Mouse (Mus musculus) intestine, postnatal 0 days (tissue): ENCODE data around the gene Gria2. TPM values are rescaled to one million over a fixed set of nuclear protein-coding genes. Genes with fewer than 3 reads are reported as not detected.
A peak's percentile ranks its signal among the peaks of the same experiment; 100 is the strongest.

Experiments
- ATAC-seq: fragments of 200-750 bp; cut with Nextera tagmentation; 2 replicates; pipeline ENCODE4 v1.8.0; 2017; ENCODE audit warnings: mild to moderate bottlenecking, moderate TSS enrichment, moderate library complexity
- H3K27ac ChIP-seq: fragments of 300-500 bp; sonication (generic); 2 replicates; pipeline ENCODE4 v1.5.1; 2014; ENCODE audit warnings: mild to moderate bottlenecking, low read depth, low read length, moderate library complexity
- H3K27me3 ChIP-seq: fragments of 300-500 bp; sonication (generic); replicated peaks from 2 replicates; pipeline ENCODE4 v1.6.1; 2014; ENCODE audit warnings: low read length, mixed read lengths; ENCODE audit not compliant: control insufficient read depth, insufficient read depth
- H3K36me3 ChIP-seq: fragments of 300-500 bp; sonication (generic); 2 replicates; pipeline ENCODE4 v1.6.1; 2014; ENCODE audit warnings: mild to moderate bottlenecking, moderate library complexity; ENCODE audit not compliant: control insufficient read depth, insufficient read depth
- H3K4me1 ChIP-seq: fragments of 300-500 bp; sonication (generic); replicated peaks from 2 replicates; pipeline ENCODE4 v1.6.1; 2014; ENCODE audit warnings: antibody characterized with exemption, low read length, mixed read lengths; ENCODE audit not compliant: control insufficient read depth, insufficient read depth
- H3K4me2 ChIP-seq: fragments of 300-500 bp; sonication (generic); replicated peaks from 2 replicates; pipeline ENCODE4 v1.6.1; 2014; ENCODE audit warnings: low read depth, mild to moderate bottlenecking, moderate library complexity
- H3K4me3 ChIP-seq: fragments of 300-500 bp; sonication (generic); 2 replicates; pipeline ENCODE4 v1.5.1; 2014; ENCODE audit warnings: low read depth, low read length
- H3K9ac ChIP-seq: fragments of 300-500 bp; sonication (generic); 2 replicates; pipeline ENCODE4 v1.6.1; 2014; ENCODE audit warnings: mild to moderate bottlenecking, low read depth, low read length
- H3K9me3 ChIP-seq: fragments of 300-500 bp; sonication (generic); 2 replicates; pipeline ENCODE4 v1.6.1; 2016; ENCODE audit warnings: mixed run types; ENCODE audit not compliant: control insufficient read depth
- CTCF ChIP-seq: sonication (generic); IDR thresholded peaks from 2 replicates; pipeline ENCODE4 v1.5.1; 2016; ENCODE audit warnings: low read depth, mild to moderate bottlenecking, control low read depth, antibody characterized with exemption, moderate library complexity
- WGBS: fragments of 180-500 bp; shearing (Covaris S2); extraction: QIAGEN DNeasy Blood & Tissue Kit; methylation state at CpG from one replicate; pipeline ENCODE4 v1.1.7; 2014; 5-methylcytosine and 5-hydroxymethylcytosine counted together
- polyA plus RNA-seq: library from polyadenylated mRNA; unstranded; fragments of >200 nt; fragmentation: Nextera tagmentation; extraction: Ambion mirVana; gene quantifications from 2 replicates; pipeline ENCODE4 v1.2.1, GENCODE M21; 2015

The Gria2 gene
- polyA plus RNA-seq, 1 experiment from 2014 or later: 0.76 TPM

GRCm38 (mm10) chr3:80813734-80814133 is 11.1 kb upstream of the Gria2 start:
- Histone ChIP-seq H3K4me2 (no peak overlapping the region), H3K36me3 (no peaks in the 10 kb centered on the region), H3K4me1 (no peaks in the 10 kb centered on the region), H3K9ac (no peak overlapping the region), H3K27me3 (no peaks in the 10 kb centered on the region), H3K9me3 (no peaks in the 10 kb centered on the region), H3K27ac (no peak overlapping the region), H3K4me3 (no peak overlapping the region)
- TF ChIP-seq CTCF: no peak
- no peak for ATAC-seq

GRCm38 (mm10) chr3:80812237-80812636 is 9.6 kb upstream of the Gria2 start:
- no peak overlapping the region for H3K9ac ChIP-seq
- no peaks in the 10 kb centered on the region for H3K27me3 ChIP-seq
- H3K4me1 ChIP-seq: no peaks in the 10 kb centered on the region
- no peaks in the 10 kb centered on the region for H3K9me3 ChIP-seq
- no peak for TF ChIP-seq CTCF
- no peaks in the 10 kb centered on the region for H3K36me3 ChIP-seq
- no peak overlapping the region for H3K27ac ChIP-seq
- no peak overlapping the region for H3K4me3 ChIP-seq
- 69% methylated on average over 3 of the region's 3 CpGs for WGBS
- H3K4me2 ChIP-seq: no peak overlapping the region
- ATAC-seq: no peak

- no peak for ATAC-seq
- 6% methylated on average over 1 of the region's 1 CpGs for WGBS
- no peak overlapping the region for H3K9ac ChIP-seq
Observed at GRCm38 (mm10) chr3:80805327-80805726, 2.7 kb upstream of the Gria2 start.

GRCm38 (mm10) chr3:80803811-80804210 is 1.2 kb upstream of the Gria2 start:
- H3K4me3 ChIP-seq: no peak overlapping the region
- no peaks in the 10 kb centered on the region for H3K36me3 ChIP-seq
- no peak for ATAC-seq
- H3K4me2 ChIP-seq: no peak overlapping the region
- no peak overlapping the region for H3K27ac ChIP-seq
- no peaks in the 10 kb centered on the region for H3K9me3 ChIP-seq
- 65% methylated on average over 1 of the region's 1 CpGs for WGBS
- no peak overlapping the region for H3K9ac ChIP-seq
- H3K27me3 ChIP-seq: peaks cover 27% of the 10 kb centered on the region
- no peak for TF ChIP-seq CTCF
- no peaks in the 10 kb centered on the region; the same call in 1 of the 2 replicates for H3K4me1 ChIP-seq

More at GRCm38 (mm10) chr3:80805327-80805726, 2.7 kb upstream of the Gria2 start:
- peak; percentile 61 for TF ChIP-seq CTCF
- H3K4me2 ChIP-seq: no peak overlapping the region
- no peak overlapping the region for H3K27ac ChIP-seq
- peaks cover 23% of the 10 kb centered on the region for H3K27me3 ChIP-seq
- no peaks in the 10 kb centered on the region for H3K36me3 ChIP-seq
- no peaks in the 10 kb centered on the region; the same call in 1 of the 2 replicates for H3K4me1 ChIP-seq
- H3K4me3 ChIP-seq: no peak overlapping the region
- no peaks in the 10 kb centered on the region for H3K9me3 ChIP-seq

- peaks cover 27% of the 10 kb centered on the region for H3K27me3 ChIP-seq
- H3K4me1 ChIP-seq: no peaks in the 10 kb centered on the region; the same call in 1 of the 2 replicates
- H3K9me3 ChIP-seq: no peaks in the 10 kb centered on the region
- H3K4me3 ChIP-seq: no peak overlapping the region
- no peak for ATAC-seq
- no peak overlapping the region for H3K27ac ChIP-seq
- no peak overlapping the region for H3K4me2 ChIP-seq
- no peak for TF ChIP-seq CTCF
- H3K36me3 ChIP-seq: no peaks in the 10 kb centered on the region
- 63% methylated on average over 8 of the region's 8 CpGs for WGBS
- H3K9ac ChIP-seq: no peak overlapping the region
Observed at GRCm38 (mm10) chr3:80803211-80803610, 576 bp upstream of the Gria2 start.

GRCm38 (mm10) chr3:80801827-80802310 is 766 bp downstream of the Gria2 start:
- Histone ChIP-seq H3K9ac (no peak overlapping the region), H3K4me2 (peak overlapping the region; percentile 72; the same call in 1 of the 2 replicates), H3K36me3 (no peaks in the 10 kb centered on the region), H3K4me1 (no peaks in the 10 kb centered on the region; the same call in 1 of the 2 replicates), H3K9me3 (no peaks in the 10 kb centered on the region), H3K27ac (no peak overlapping the region), H3K27me3 (peaks cover 27% of the 10 kb centered on the region), H3K4me3 (0 out of 2 replicates have a peak overlapping the region, but pooled peaks have one; percentile 35)
- WGBS: 37% methylated on average over 6 of the region's 6 CpGs
- ATAC-seq: no peak
- no peak for TF ChIP-seq CTCF
